Mouse (Mus musculus) neural tube, embryonic 15.5 days (tissue): ENCODE results near the gene Nrp2. TPM values are rescaled to one million over a fixed set of nuclear protein-coding genes. Genes with fewer than 3 reads are reported as not detected.

Experiments
- ATAC-seq: fragments of 200-750 bp; cut with Nextera tagmentation; 2 replicates; pipeline ENCODE4 v1.8.0; 2017; ENCODE audit warnings: mild to moderate bottlenecking, moderate TSS enrichment, moderate library complexity; ENCODE audit not compliant: low FRiP score
- H3K27ac ChIP-seq: fragments of 300-500 bp; sonication (generic); replicated peaks from 2 replicates; pipeline ENCODE4 v1.5.1; 2015; ENCODE audit warnings: mild to moderate bottlenecking, inconsistent platforms
- H3K27me3 ChIP-seq: fragments of 300-500 bp; sonication (generic); replicated peaks from 2 replicates; pipeline ENCODE4 v1.6.1; 2015; ENCODE audit warnings: inconsistent platforms
- H3K36me3 ChIP-seq: fragments of 300-500 bp; sonication (generic); 2 replicates; pipeline ENCODE4 v1.6.1; 2015; ENCODE audit warnings: inconsistent platforms
- H3K4me1 ChIP-seq: fragments of 300-500 bp; sonication (generic); 2 replicates; pipeline ENCODE4 v1.6.1; 2015; ENCODE audit warnings: inconsistent platforms
- H3K4me2 ChIP-seq: fragments of 300-500 bp; sonication (generic); 2 replicates; pipeline ENCODE4 v1.6.1; 2015; ENCODE audit warnings: inconsistent platforms, mild to moderate bottlenecking, moderate library complexity
- H3K4me3 ChIP-seq: fragments of 300-500 bp; sonication (generic); replicated peaks from 2 replicates; pipeline ENCODE4 v1.5.1; 2015; ENCODE audit warnings: mild to moderate bottlenecking, inconsistent platforms
- H3K9ac ChIP-seq: fragments of 300-500 bp; sonication (generic); replicated peaks from 2 replicates; pipeline ENCODE4 v1.6.1; 2015; ENCODE audit warnings: mild to moderate bottlenecking, inconsistent platforms
- H3K9me3 ChIP-seq: fragments of 300-500 bp; sonication (generic); replicated peaks from 2 replicates; pipeline ENCODE4 v1.6.1; 2016; ENCODE audit warnings: inconsistent platforms
- WGBS: fragments of 180-500 bp; shearing (Covaris S2); methylation state at CpG from one replicate; pipeline ENCODE4 v1.1.7; 2015; ENCODE audit warnings: mixed read lengths; 5-methylcytosine and 5-hydroxymethylcytosine counted together
- polyA plus RNA-seq: library from polyadenylated mRNA; unstranded; fragments of >200 nt; fragmentation: Nextera tagmentation; extraction: Ambion mirVana; gene quantifications from 2 replicates; pipeline ENCODE4 v1.2.1, GENCODE M21; 2015

Nrp2 gene
- polyA plus RNA-seq, 1 experiment from 2014 or later: 35.6 TPM

- Histone ChIP-seq H3K4me2 (peak overlapping the region; percentile 50), H3K9me3 (no peaks in the 10 kb centered on the region), H3K27ac (no peak overlapping the region; the same call in 1 of the 2 replicates), H3K27me3 (no peaks in the 10 kb centered on the region), H3K36me3 (no peaks in the 10 kb centered on the region), H3K4me1 (peaks cover 23% of the 10 kb centered on the region), H3K4me3 (peak overlapping the region; percentile 24; the same call in 1 of the 2 replicates), H3K9ac (no peak overlapping the region)
- 54% methylated on average over 9 of the region's 9 CpGs for WGBS
- peak; percentile 25; the same call in 1 of the 2 replicates for ATAC-seq
Measured at GRCm38 (mm10) chr1:62796038-62796647, 93.1 kb downstream of the Nrp2 start.

DNA sequence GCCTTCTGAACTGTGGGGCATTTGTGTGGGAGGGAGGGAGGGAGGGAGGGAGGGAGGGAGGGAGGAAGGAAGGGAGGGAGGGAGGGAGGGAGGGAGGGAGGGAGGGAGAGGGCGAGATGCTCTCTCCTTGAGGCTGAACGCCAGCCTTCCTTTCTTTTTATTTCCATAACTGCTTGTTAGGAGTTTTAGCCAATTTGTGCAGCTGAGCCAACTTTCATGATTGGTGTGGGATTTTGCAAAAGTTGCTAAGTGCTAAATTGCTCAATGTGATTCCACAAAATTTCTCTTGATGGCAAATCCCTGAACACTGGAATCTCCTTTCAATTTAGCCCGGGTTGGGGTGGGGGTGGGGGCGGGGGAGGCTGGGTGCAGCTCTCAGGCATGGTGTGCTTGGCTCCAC lies 96.3 kb downstream of the Nrp2 start:
- H3K4me2 ChIP-seq: no peak overlapping the region
- no peak overlapping the region for H3K27ac ChIP-seq
- ATAC-seq: no peak
- no peaks in the 10 kb centered on the region for H3K36me3 ChIP-seq
- no peak overlapping the region for H3K4me3 ChIP-seq
- H3K9me3 ChIP-seq: no peaks in the 10 kb centered on the region
- WGBS: 64% methylated on average over 4 of the region's 4 CpGs
- no peak overlapping the region for H3K9ac ChIP-seq
- peaks cover 17% of the 10 kb centered on the region for H3K4me1 ChIP-seq
- no peaks in the 10 kb centered on the region for H3K27me3 ChIP-seq

GRCm38 (mm10) chr1:62800351-62800750 lies 97.3 kb downstream of the Nrp2 start:
- H3K27ac ChIP-seq: no peak overlapping the region
- 88% methylated on average over 5 of the region's 5 CpGs for WGBS
- no peak overlapping the region for H3K4me3 ChIP-seq
- H3K9ac ChIP-seq: no peak overlapping the region
- peaks cover 10% of the 10 kb centered on the region for H3K4me1 ChIP-seq
- H3K36me3 ChIP-seq: no peaks in the 10 kb centered on the region
- H3K9me3 ChIP-seq: no peaks in the 10 kb centered on the region
- H3K4me2 ChIP-seq: no peak overlapping the region
- ATAC-seq: no peak
- no peaks in the 10 kb centered on the region for H3K27me3 ChIP-seq

DNA sequence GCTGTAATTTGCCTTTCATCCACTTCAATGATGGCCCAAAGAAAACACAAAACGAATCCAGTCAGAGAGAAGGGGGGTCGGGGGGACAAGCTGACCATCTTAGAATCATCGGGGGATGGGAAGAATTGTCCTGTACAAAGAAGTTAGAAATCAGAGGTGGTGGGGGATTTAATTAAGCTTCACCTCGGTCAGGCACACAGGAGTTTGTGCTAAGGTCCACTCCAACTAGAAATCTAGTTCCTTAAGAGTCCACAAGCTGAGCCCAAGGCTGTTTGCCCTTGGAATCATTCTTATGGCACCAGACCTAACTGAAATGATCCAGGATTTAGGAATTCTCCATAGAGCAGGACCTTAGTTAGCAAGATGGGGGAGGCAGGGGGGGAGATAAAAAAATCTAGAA lies 98.3 kb downstream of the Nrp2 start:
- WGBS: 45% methylated on average over 4 of the region's 4 CpGs
- H3K36me3 ChIP-seq: no peaks in the 10 kb centered on the region
- H3K27ac ChIP-seq: no peak overlapping the region
- H3K4me2 ChIP-seq: no peak overlapping the region
- no peak for ATAC-seq
- H3K9me3 ChIP-seq: no peaks in the 10 kb centered on the region
- no peaks in the 10 kb centered on the region for H3K27me3 ChIP-seq
- H3K4me3 ChIP-seq: no peak overlapping the region
- H3K4me1 ChIP-seq: 0 out of 2 replicates have a peak, but pooled peaks cover 3% of the 10 kb centered on the region
- no peak overlapping the region for H3K9ac ChIP-seq

DNA sequence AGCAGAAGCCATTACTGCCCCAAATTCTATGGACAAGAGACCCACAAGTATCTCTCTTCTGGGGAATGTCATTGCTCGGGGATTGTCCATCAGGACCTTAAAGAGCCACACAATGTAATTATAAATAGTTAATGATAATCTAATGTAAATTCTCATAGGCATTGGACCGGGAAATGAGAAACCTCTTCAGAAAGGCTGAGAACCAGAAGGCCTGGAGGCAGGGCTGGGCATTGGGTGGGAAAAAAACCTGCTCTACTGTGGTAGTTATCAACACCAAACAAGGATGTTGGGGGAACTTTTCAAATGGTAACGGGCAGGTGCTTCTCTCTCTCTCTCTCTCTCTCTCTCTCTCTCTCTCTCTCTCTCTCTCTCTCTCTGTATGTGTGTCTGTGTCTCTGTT lies 98.8 kb downstream of the Nrp2 start:
- H3K4me3 ChIP-seq: no peak overlapping the region
- no peak overlapping the region for H3K4me2 ChIP-seq
- no peaks in the 10 kb centered on the region for H3K9me3 ChIP-seq
- no peak overlapping the region for H3K9ac ChIP-seq
- H3K27ac ChIP-seq: no peak overlapping the region
- H3K27me3 ChIP-seq: no peaks in the 10 kb centered on the region
- H3K36me3 ChIP-seq: no peaks in the 10 kb centered on the region
- WGBS: 63% methylated on average over 3 of the region's 3 CpGs
- 0 out of 2 replicates have a peak, but pooled peaks cover 5% of the 10 kb centered on the region for H3K4me1 ChIP-seq
- ATAC-seq: no peak

DNA sequence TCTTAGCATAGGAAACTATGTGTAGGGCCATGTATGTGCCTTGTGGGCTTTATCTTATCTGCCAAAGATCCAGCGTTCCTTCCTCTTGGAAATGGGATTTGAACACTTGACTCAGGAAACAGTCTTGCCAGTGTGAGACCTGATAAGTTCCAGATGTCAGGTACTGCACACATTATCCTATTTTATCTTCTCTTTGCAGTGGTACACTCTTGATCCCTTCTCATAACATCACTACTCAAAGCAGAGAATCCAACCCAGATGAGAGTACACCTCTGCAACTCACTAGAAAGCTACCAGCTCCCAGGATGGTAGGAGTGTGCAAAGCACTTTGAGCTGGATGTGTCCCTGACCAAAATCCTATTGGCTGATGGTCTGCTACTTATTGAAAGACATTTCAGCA lies 100.5 kb downstream of the Nrp2 start:
- H3K27ac ChIP-seq: no peak overlapping the region
- 0 out of 2 replicates have a peak, but pooled peaks cover 8% of the 10 kb centered on the region for H3K4me1 ChIP-seq
- H3K27me3 ChIP-seq: no peaks in the 10 kb centered on the region
- H3K36me3 ChIP-seq: no peaks in the 10 kb centered on the region
- no peak overlapping the region for H3K9ac ChIP-seq
- 89% methylated on average over 1 of the region's 1 CpGs for WGBS
- no peaks in the 10 kb centered on the region for H3K9me3 ChIP-seq
- H3K4me3 ChIP-seq: no peak overlapping the region
- no peak overlapping the region for H3K4me2 ChIP-seq
- ATAC-seq: no peak

DNA sequence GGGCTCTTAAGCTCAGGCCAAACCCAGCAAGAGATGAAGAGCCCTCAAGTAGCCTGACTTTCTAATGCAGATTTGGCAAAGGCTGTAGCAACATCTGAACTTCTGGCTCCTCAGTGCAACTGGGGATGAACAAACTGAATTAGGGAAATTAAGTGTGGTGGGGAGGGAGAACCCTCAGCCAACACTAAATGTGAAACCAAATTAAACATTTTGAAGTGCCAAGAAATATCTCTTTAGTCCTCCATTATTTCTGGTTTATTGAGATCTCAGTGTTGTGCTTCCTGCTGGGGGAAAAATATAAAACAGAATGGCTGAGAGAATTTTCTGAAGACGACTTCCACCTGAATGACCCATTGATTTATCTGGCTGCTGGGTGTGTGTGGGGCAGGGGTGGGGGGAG lies 102.9 kb downstream of the Nrp2 start:
- WGBS: 4% methylated on average over 1 of the region's 1 CpGs

DNA sequence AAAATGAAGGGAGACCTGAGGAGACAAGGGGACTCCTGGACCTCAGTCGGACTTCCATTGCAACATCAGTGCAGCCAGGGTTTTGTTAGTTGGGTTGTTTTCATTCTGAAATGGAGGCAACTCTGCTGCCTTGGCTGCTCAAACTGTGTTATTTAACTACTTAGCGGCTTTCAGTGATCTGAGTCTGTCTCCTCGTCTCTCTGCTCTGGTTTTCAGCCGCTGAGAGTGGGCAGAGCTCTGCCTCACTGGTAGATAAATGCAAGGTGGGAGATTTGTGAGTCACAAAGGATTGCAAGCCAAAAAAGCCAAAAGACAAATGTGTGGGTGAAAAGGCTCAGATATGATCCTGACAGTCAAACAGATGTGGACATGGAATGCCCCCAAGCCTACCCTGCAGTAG lies 105.3 kb downstream of the Nrp2 start:
- H3K9ac ChIP-seq: no peak overlapping the region
- H3K4me2 ChIP-seq: no peak overlapping the region
- no peaks in the 10 kb centered on the region for H3K27me3 ChIP-seq
- H3K27ac ChIP-seq: no peak overlapping the region
- no peak for ATAC-seq
- WGBS: 89% methylated on average over 4 of the region's 4 CpGs
- H3K4me3 ChIP-seq: no peak overlapping the region
- no peaks in the 10 kb centered on the region for H3K36me3 ChIP-seq
- peaks cover 8% of the 10 kb centered on the region; the same call in 1 of the 2 replicates for H3K4me1 ChIP-seq
- H3K9me3 ChIP-seq: no peaks in the 10 kb centered on the region

More for the DNA sequence above, 102.9 kb downstream of the Nrp2 start:
- H3K4me3 ChIP-seq: no peak overlapping the region
- H3K27ac ChIP-seq: no peak overlapping the region
- ATAC-seq: no peak
- H3K9me3 ChIP-seq: no peaks in the 10 kb centered on the region
- no peak overlapping the region for H3K4me2 ChIP-seq
- H3K4me1 ChIP-seq: peaks cover 8% of the 10 kb centered on the region; the same call in 1 of the 2 replicates
- H3K36me3 ChIP-seq: no peaks in the 10 kb centered on the region
- H3K27me3 ChIP-seq: no peaks in the 10 kb centered on the region
- H3K9ac ChIP-seq: no peak overlapping the region

DNA sequence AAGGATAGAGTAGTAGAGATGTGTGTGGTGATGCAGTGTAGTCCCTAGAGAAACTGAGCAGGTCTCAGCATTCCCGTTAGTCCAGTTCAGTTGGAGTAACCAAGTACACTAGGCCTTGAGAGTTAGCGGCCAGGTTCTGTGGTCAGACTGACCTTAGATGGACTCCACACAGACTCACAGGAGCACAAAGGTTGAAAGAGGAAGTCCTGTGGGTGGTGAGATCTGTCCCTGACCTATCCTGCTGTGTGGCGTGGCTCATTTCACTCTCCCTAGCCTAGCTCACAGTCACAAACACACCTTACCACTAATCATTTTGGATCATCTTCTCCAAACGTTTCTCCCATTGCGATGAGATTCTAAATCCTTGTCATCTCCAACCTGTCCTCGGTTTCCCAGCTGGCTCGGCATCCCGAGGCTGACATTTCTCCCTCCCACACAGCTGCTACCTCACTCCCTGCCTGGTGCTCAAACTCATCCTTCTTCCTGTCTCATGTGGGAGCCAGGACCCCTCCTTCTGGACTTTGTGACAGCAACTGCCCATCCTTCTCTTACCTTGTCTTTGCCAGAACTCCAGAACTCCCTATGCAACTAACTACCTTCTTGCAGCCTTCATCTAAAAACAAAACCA lies 106.6 kb downstream of the Nrp2 start:
- Histone ChIP-seq H3K9me3 (no peaks in the 10 kb centered on the region), H3K36me3 (no peaks in the 10 kb centered on the region), H3K4me1 (peaks cover 8% of the 10 kb centered on the region; the same call in 1 of the 2 replicates), H3K27ac (no peak overlapping the region), H3K4me3 (no peak overlapping the region), H3K4me2 (no peak overlapping the region), H3K9ac (no peak overlapping the region), H3K27me3 (no peaks in the 10 kb centered on the region)
- 69% methylated on average over 8 of the region's 8 CpGs for WGBS
- no peak for ATAC-seq

GRCm38 (mm10) chr1:62811141-62811540 lies 108.1 kb downstream of the Nrp2 start:
- Histone ChIP-seq H3K4me3 (no peak overlapping the region), H3K27ac (no peak overlapping the region), H3K27me3 (no peaks in the 10 kb centered on the region), H3K4me2 (no peak overlapping the region), H3K9me3 (no peaks in the 10 kb centered on the region), H3K4me1 (peaks cover 8% of the 10 kb centered on the region; the same call in 1 of the 2 replicates), H3K36me3 (no peaks in the 10 kb centered on the region), H3K9ac (no peak overlapping the region)
- 93% methylated on average over 7 of the region's 7 CpGs for WGBS
- ATAC-seq: no peak

GRCm38 (mm10) chr1:62812701-62813684 lies 109.9 kb downstream of the Nrp2 start:
- no peak overlapping the region for H3K4me3 ChIP-seq
- H3K9me3 ChIP-seq: no peaks in the 10 kb centered on the region
- H3K4me1 ChIP-seq: no peaks in the 10 kb centered on the region; the same call in 1 of the 2 replicates
- ATAC-seq: no peak
- H3K4me2 ChIP-seq: no peak overlapping the region
- no peaks in the 10 kb centered on the region for H3K27me3 ChIP-seq
- H3K36me3 ChIP-seq: no peaks in the 10 kb centered on the region
- no peak overlapping the region for H3K9ac ChIP-seq
- no peak overlapping the region for H3K27ac ChIP-seq
- 62% methylated on average over 10 of the region's 10 CpGs for WGBS
